Mouse (Mus musculus): ENCODE data around the gene Clic5. TPM values are rescaled to one million over a fixed set of nuclear protein-coding genes. Genes with fewer than 3 reads are reported as not detected.

The Clic5 gene
- polyA plus RNA-seq, 1 experiment from 2014 or later, result 83.6 TPM

DNA sequence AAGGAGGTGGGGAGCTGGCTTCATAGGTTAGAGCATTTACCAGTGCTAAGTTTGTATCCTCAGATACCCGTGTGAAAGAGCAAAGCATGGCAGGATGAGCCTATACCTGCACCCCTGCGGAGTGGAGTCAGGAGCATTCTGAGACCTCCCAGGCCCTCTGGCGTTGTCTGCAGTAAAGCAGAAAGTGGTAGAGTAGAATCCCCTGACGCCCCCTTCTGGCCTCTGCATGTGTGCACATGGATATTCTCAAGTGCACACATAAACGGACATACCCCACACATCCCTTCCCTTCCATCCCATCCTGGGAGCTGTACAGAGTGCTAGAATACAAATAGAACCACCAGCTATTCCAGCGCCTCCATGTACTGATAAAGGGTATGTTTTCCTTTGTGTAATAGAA, 70.9 kb downstream of the Clic5 start:
- no peak for DNase-seq (ENCODE audit: low spot score)
- no peak overlapping the region for H3K9ac ChIP-seq (replicated peaks; ENCODE audit: low read depth)
- no peak overlapping the region for H3K4me3 ChIP-seq (ENCODE audit: low read depth, low read length)
- no peak for ATAC-seq
- no peaks in the 10 kb centered on the region for H3K27me3 ChIP-seq (replicated peaks; ENCODE audit: insufficient read depth, low read length)
- H3K27ac ChIP-seq (ENCODE audit: low read length), result no peak overlapping the region
- no peaks in the 10 kb centered on the region for H3K36me3 ChIP-seq (ENCODE audit: insufficient read depth, low read length)
- WGBS, result 38% methylated on average over 6 of the region's 6 CpGs
- TF ChIP-seq CTCF (IDR thresholded peaks at IDR 0.05), result peak; percentile 55
- TF ChIP-seq EP300 (IDR thresholded peaks at IDR 0.05), result no peak
- no peaks in the 10 kb centered on the region for H3K9me3 ChIP-seq (ENCODE audit: low read length)
- no peaks in the 10 kb centered on the region for H3K4me1 ChIP-seq (ENCODE audit: insufficient read depth, low read depth, low read length)
- no peak overlapping the region for H3K4me2 ChIP-seq (replicated peaks; ENCODE audit: low read depth, low read length)

DNA sequence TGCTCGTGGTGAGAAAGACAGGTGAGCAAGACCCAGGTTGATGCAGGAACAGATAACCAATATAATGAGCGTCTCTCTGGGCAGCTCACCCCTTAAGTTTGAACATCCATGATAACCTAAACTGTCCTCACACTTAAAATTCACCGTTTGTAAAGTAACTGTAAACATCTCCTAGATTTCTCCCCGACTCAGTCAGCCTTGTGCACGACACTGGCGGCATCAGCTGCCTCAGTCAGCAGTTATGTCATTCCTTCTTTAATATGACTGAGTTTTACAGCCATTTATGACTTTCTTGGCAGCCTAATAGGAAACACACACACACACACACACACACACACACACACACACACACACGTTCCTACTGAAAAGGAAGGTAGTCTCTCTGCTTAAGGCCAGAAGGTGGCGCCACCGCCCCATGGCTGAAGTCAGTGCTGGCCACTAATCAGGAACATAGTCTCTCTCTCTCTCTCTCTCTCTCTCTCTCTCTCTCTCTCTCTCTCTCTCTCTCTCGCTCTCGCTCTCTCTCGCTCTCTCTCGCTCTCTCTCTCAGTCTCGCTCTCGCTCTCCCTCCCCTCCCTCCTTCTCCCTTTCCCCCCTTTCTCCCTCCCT, 73.3 kb downstream of the Clic5 start:
- H3K27me3 ChIP-seq (replicated peaks; ENCODE audit: insufficient read depth, low read length), result no peaks in the 10 kb centered on the region
- no peaks in the 10 kb centered on the region for H3K9me3 ChIP-seq (ENCODE audit: low read length)
- no peak overlapping the region for H3K9ac ChIP-seq (replicated peaks; ENCODE audit: low read depth)
- H3K27ac ChIP-seq (ENCODE audit: low read length), result no peak overlapping the region
- peak; percentile 94 for TF ChIP-seq CTCF (IDR thresholded peaks at IDR 0.05)
- TF ChIP-seq EP300 (IDR thresholded peaks at IDR 0.05), result no peak
- H3K4me2 ChIP-seq (replicated peaks; ENCODE audit: low read depth, low read length), result no peak overlapping the region
- H3K36me3 ChIP-seq (ENCODE audit: insufficient read depth, low read length), result no peaks in the 10 kb centered on the region
- no peaks in the 10 kb centered on the region for H3K4me1 ChIP-seq (ENCODE audit: insufficient read depth, low read depth, low read length)
- ATAC-seq (peak; percentile 71), DNase-seq (ENCODE audit: low spot score) (peak; percentile 82)
- 23% methylated on average over 10 of the region's 15 CpGs for WGBS
- H3K4me3 ChIP-seq (ENCODE audit: low read depth, low read length), result no peak overlapping the region

DNA sequence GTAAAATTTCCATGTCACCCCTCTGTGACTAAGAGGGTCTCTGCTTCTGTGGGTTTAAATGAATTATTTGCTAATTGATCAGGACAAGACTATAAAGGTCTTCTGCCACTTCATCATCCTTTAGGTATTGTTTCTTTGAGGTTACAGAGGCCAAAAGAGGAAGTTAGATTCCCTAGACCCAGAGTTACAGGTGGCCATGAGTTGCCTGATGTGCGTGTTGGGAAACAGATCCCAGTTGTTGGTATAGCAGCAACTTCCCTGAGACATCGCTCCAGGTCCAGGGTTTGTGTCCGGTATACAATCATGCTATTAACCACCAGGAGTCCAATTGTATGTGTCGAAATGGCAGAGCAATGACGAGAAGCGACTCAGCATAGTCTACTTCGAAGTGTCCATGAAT, 81.7 kb downstream of the Clic5 start:
- ATAC-seq, result no peak
- Histone ChIP-seq H3K27me3 (replicated peaks; ENCODE audit: insufficient read depth, low read length) (no peaks in the 10 kb centered on the region), H3K4me2 (replicated peaks; ENCODE audit: low read depth, low read length) (no peak overlapping the region), H3K9ac (replicated peaks; ENCODE audit: low read depth) (no peak overlapping the region), H3K4me3 (ENCODE audit: low read depth, low read length) (no peak overlapping the region), H3K36me3 (ENCODE audit: insufficient read depth, low read length) (no peaks in the 10 kb centered on the region; the same call in 1 of the 2 replicates), H3K9me3 (ENCODE audit: low read length) (no peaks in the 10 kb centered on the region), H3K4me1 (ENCODE audit: insufficient read depth, low read depth, low read length) (no peaks in the 10 kb centered on the region), H3K27ac (ENCODE audit: low read length) (no peak overlapping the region)
- no peak for DNase-seq (ENCODE audit: low spot score)
- TF ChIP-seq EP300 (IDR thresholded peaks at IDR 0.05) (no peak), CTCF (IDR thresholded peaks at IDR 0.05) (no peak)
- 87% methylated on average over 7 of the region's 7 CpGs for WGBS

DNA sequence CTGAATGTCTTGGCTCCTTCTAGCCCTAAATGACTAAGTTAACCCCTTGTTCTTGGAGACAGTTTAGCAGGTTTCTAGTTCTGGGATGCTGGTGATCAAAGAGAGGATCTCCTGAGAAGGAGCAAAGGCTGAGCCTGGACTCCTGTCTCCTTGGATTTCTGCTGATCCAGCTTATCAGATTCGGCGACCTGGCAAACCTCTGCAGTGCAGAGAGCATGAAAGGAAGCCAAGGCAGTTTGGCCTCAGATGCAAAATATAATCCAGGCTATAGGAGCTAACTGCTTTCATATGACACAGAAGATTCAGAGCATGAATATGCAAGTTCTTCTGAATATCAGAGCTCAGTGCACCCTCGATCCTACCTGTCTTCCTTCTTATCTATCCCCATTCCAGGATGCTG, 83.0 kb downstream of the Clic5 start:
- Histone ChIP-seq H3K4me3 (ENCODE audit: low read depth, low read length) (no peak overlapping the region), H3K27me3 (replicated peaks; ENCODE audit: insufficient read depth, low read length) (no peaks in the 10 kb centered on the region)
- ATAC-seq, result no peak

DNA sequence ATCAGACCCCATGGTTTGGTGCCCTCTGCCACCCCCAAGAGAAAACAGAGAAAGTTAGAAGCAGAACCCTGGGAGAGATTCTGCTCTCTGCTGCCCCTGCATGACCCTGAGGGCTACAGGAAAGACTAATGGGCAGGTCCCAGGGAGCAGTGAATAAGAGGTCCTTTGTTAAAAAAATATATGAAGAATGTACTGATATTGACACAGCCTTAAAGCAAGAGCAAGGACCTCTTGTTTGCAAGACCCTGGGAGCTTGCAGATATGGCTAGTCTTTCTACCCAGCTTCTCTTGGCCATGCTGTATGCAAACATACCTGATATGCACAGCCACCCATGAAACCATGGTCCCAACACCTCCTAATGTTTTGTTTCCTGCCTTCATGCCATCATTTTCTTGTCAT, 86.4 kb downstream of the Clic5 start:
- H3K27ac ChIP-seq (ENCODE audit: low read length), result no peak overlapping the region
- H3K4me3 ChIP-seq (ENCODE audit: low read depth, low read length), result no peak overlapping the region
- DNase-seq (ENCODE audit: low spot score) (no peak), ATAC-seq (no peak)
- H3K9me3 ChIP-seq (ENCODE audit: low read length), result no peaks in the 10 kb centered on the region
- H3K4me2 ChIP-seq (replicated peaks; ENCODE audit: low read depth, low read length), result no peak overlapping the region
- TF ChIP-seq EP300 (IDR thresholded peaks at IDR 0.05) (no peak), CTCF (IDR thresholded peaks at IDR 0.05) (no peak)
- no peaks in the 10 kb centered on the region for H3K27me3 ChIP-seq (replicated peaks; ENCODE audit: insufficient read depth, low read length)
- no peaks in the 10 kb centered on the region; the same call in 1 of the 2 replicates for H3K36me3 ChIP-seq (ENCODE audit: insufficient read depth, low read length)
- no peak overlapping the region for H3K9ac ChIP-seq (replicated peaks; ENCODE audit: low read depth)
- no peaks in the 10 kb centered on the region for H3K4me1 ChIP-seq (ENCODE audit: insufficient read depth, low read depth, low read length)

More for the DNA sequence above, 83.0 kb downstream of the Clic5 start:
- Histone ChIP-seq H3K27ac (ENCODE audit: low read length) (no peak overlapping the region), H3K36me3 (ENCODE audit: insufficient read depth, low read length) (no peaks in the 10 kb centered on the region; the same call in 1 of the 2 replicates), H3K9ac (replicated peaks; ENCODE audit: low read depth) (no peak overlapping the region), H3K4me2 (replicated peaks; ENCODE audit: low read depth, low read length) (no peak overlapping the region), H3K4me1 (ENCODE audit: insufficient read depth, low read depth, low read length) (no peaks in the 10 kb centered on the region), H3K9me3 (ENCODE audit: low read length) (no peaks in the 10 kb centered on the region)
- TF ChIP-seq CTCF (IDR thresholded peaks at IDR 0.05), result no peak
- no peak for TF ChIP-seq EP300 (IDR thresholded peaks at IDR 0.05)
- 81% methylated on average over 3 of the region's 3 CpGs for WGBS
- no peak for DNase-seq (ENCODE audit: low spot score)

DNA sequence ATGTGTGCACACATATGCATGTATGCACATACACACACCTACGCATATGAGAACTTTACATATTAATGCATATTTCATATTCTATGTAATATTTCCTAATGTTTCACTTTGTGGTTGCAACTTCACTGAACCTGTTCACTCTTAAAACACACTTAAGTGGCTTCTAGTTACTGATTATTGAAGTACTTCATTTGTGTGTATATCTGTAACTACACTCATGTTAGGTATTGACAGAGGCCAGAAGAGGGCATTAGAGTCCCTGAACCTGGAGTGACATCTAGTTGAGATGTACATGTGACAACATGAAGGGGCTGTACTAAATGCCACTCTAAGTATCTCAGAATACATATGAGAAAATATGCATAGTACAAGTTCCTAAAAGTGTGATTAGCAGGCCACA, 99.9 kb downstream of the Clic5 start:
- no peaks in the 10 kb centered on the region; the same call in 1 of the 2 replicates for H3K27me3 ChIP-seq (replicated peaks; ENCODE audit: insufficient read depth, low read length)
- H3K9me3 ChIP-seq (ENCODE audit: low read length), result no peaks in the 10 kb centered on the region
- no peaks in the 10 kb centered on the region for H3K4me1 ChIP-seq (ENCODE audit: insufficient read depth, low read depth, low read length)
- WGBS, result 72% methylated on average over 1 of the region's 1 CpGs
- H3K9ac ChIP-seq (replicated peaks; ENCODE audit: low read depth), result no peak overlapping the region
- H3K4me2 ChIP-seq (replicated peaks; ENCODE audit: low read depth, low read length), result no peak overlapping the region
- H3K4me3 ChIP-seq (ENCODE audit: low read depth, low read length), result no peak overlapping the region
- no peaks in the 10 kb centered on the region for H3K36me3 ChIP-seq (ENCODE audit: insufficient read depth, low read length)
- peak; percentile 58 for ATAC-seq
- TF ChIP-seq CTCF (IDR thresholded peaks at IDR 0.05), result no peak; the same call in 1 of the 2 replicates
- TF ChIP-seq EP300 (IDR thresholded peaks at IDR 0.05), result no peak
- peak; percentile 51 for DNase-seq (ENCODE audit: low spot score)
- no peak overlapping the region for H3K27ac ChIP-seq (ENCODE audit: low read length)

All from lung, postnatal 0 days (tissue).